Mouse (Mus musculus): ENCODE results near the gene Foxc1.

- no peak for TF ChIP-seq CTCF (IDR thresholded peaks at IDR 0.05; ENCODE audit: low read depth, low read length)
- no peak for TF ChIP-seq TAL1 (conservative IDR thresholded peaks at IDR 0.05; ENCODE audit: low read depth, low read length)
Measured at GRCm38 (mm10) chr13:31860200-31860599, 53.8 kb downstream of the Foxc1 start.

Measured in G1E (cell line).